Mouse (Mus musculus) kidney, adult 18-20 months (tissue): ENCODE measurements around the gene Zfyve21.

Source experiments
- DNase-seq: peaks from one replicate; pipeline ENCODE4 v3.0.0; 2021

The Zfyve21 gene

DNA sequence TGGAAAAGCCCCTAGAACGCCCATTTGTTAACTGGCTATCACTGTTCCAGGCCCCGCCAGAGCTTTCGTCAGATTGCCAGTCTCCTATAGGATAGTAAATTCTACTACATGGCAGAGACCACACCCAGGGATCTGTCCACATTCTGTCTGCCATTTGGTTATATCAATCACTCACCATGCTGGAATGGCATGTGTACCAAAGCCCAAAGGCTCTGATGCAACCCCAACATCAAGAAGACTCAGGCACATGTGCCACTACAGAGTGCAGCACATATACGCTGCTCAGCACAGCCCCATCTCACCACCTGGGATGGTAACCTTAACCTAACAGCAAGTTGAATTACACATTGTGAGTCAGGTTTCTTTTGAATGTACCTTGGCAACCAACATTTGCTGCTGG is 32.0 kb downstream of the Zfyve21 start:
- no peak for DNase-seq

DNA sequence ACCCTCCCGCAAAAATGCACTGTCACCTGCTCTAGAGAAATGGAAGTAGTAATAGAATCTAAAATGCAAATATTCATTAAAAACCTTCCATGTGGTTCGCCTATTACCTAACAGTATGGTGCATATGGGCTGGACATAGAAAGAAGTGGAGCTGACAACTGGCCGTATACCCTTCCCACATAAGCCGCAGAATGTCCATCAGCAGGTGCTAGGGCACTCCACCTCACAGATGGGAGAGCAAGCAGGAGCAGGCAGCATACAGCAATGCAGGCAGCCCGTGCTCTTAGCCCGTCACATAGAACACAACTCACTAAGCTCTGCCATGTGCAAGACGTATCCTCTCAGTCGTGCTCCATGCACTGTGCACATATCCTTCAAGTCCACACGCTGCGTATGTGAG is 32.8 kb downstream of the Zfyve21 start:
- DNase-seq, result no peak

DNA sequence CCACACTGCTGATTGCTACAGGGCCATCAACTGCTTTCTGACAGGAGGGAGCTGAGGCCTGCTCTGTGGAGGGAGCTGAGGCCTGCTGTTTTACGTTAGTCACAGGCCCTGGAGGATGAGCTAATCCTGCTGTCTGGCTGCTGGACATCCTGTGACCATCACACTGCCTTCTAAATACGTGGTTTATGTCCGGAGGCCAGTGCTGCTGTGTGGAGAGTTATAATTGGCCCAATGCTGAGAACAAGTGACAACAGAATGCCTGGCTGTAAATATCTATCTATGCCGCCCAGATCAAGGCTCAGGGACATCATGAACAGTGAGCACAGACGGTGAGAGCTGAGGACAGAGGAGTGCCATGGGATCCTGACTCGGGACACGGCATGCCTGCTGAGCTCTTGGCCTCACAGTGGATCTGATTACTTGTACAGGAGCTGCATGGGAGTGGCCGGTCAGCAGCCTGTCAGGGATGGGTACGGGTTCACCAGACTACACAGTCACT is 34.4 kb downstream of the Zfyve21 start:
- DNase-seq, result no peak

DNA sequence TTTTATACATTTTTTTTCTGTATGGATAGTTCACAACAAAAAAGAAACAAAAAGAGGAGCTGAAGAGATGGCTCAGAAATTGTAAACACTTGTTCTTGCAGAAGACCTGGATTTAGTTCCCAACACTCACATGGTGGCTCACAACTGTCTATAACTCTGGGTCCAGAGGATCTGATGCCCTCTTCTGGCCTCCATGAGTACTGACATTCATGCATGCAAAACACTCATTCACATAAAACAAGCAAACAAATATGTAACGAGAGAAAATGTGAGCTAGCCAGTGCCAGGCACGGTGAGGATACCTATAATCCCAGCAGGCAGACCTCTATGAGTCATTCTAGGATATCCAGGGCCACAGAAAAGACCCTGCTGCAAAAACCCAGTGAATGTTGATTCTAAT is 37.3 kb downstream of the Zfyve21 start:
- no peak for DNase-seq

DNA sequence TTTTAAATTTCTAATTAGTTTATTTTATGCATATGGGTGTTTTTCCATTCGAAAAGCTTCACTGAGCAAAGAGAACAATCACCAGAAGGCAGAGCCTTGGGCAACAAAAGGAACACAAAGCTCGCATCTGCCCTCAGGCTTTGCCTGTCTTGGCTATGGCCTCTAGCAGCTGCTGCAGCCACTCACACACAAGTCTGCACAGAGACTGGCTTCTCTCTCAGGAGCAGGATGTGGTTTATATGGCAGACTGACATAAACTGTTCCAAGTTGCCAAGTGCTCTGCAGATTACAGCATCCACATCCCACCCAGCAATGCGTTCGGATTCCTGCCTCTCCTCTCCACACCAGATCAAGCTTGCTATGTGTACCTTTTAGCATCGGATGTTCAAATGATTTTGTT is 37.8 kb downstream of the Zfyve21 start:
- DNase-seq, result no peak

DNA sequence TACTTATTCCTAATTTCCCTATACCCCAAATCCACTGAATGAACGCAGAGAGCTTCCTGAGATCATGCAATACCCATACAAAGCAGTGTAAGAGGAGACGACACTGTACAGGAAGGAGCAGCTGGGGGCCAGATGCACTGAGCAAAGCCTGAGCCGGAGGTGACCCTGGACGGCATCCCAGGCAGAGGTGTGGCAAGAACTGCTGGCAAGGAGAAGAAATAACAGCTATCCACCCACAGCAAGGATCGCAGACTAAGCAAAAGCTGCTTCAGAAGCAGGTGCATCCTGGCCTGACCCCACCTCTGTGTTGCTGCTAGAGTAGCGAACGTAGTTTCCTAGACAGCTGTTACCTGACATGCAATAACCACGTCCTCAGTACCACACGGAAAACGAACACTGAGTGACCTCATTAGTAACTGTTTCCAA is 39.1 kb downstream of the Zfyve21 start:
- peak; percentile 39 for DNase-seq

DNA sequence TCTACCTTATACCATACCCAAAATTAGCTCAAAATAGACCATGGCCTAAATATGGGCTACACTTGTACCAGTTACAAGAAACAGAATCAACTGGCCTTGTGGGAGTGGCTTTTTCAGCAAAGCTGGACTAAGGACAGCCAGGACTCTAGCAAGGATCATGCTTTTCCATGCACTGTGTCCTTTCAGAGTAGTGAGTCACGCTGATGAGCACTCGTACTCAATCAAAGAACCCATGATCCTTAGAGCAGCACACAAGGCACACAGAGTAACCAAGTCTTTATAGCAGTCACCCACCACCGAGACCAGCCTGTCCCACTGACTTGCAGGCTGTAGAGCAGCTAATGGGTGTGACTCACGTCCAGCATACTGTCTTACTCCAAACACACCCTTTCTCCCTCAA is 39.6 kb downstream of the Zfyve21 start:
- no peak for DNase-seq

DNA sequence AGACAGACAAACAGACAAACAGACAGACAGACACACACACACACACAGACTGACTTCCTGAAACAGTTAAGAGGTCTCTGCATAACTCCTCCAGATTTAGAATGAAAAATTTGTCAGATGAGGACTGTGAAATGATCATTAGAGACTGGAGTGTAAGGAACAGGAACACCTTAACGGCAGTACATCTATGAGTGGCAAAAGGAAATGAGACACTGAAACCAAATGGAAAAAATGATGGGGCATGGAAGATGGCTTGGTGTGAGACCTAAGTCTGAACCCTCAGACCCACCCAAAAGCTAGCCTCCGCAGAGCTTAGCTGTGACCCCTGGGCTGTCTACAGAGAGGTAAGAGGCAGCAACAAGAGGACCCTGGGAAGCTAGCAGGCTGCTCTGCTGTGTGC is 41.5 kb downstream of the Zfyve21 start:
- no peak for DNase-seq

DNA sequence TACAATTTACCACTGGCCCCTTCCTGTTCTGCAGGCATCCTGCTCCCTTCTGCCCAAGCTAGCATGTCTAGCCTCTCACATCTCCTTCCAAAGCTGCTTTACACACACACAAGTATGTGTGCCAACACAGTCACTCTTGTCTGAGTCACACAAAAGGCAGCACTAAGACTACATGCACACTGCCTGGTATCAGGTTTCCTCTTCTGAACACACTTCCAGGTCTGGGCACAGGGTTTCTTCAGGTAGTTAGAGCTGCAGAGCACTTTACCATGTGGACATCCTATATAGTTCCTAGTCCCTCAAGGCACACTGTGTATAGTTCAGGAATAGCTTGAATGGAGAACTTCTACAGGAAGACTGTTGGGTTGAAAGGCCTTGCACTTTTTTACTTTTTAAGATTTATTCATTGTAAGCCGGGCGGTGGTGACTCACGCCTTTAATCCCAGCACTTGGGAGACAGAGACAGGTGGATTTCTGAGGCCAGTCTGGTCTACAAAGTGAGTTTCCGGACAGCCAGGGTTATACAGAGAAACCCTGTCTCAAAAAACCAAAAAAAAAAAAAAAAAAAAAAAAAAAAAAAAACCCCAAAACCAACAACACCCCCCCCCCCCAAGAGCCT is 50.3 kb downstream of the Zfyve21 start:
- no peak for DNase-seq

DNA sequence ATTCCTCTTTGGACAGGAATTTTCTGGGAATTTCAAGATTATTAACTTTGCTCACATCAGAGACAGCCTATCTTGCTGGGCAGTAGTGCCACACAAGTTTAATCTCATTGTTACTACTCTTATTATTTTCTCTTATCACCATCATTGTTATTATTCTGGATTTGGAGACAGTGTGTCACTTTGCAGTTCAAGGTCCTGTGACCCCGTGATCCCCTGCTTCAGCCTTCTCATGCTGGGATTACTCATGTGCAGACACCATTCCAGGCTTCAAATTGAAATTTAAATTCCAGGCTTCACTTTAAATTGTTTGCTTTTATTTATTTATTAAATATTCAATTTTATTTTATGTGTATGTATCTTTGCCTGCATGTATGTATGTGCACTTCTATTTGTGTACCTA is 55.8 kb downstream of the Zfyve21 start:
- no peak for DNase-seq

DNA sequence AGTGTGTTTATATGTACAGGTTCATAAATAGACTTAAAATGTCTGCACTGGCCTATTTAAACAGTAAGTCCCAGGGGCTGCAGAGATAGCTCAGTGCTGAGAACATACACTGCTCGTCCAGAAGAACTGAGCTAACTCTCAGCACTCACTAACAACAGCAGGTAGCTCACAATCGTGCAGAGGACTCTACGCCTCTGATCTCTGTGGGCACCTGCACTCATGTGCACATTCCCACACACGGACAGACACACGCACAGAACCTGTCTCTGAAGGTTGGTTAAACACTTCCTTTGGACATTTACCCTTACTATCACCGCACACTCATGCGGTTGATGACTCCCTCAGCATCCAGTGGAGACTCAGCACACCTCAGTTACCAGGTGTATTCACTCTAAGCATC is 56.8 kb downstream of the Zfyve21 start:
- no peak for DNase-seq

DNA sequence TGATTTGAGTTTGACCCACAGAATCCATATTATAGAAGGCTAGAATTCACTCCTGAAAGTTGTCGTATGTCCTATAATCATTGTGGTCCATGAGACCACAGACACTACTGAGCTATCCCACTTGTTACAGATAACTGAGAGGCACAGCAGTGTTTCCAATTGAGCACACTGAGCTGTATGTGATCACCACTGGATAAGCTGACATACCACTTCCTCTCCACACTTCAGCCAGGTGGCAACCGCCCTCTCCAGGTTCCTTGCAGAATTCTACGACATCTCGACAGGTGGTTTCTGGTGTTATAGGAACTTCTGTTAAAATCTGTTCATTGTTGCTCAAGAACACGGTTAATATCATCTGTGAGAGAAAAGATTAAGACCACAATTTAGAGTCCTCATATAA is 58.1 kb downstream of the Zfyve21 start:
- no peak for DNase-seq

DNA sequence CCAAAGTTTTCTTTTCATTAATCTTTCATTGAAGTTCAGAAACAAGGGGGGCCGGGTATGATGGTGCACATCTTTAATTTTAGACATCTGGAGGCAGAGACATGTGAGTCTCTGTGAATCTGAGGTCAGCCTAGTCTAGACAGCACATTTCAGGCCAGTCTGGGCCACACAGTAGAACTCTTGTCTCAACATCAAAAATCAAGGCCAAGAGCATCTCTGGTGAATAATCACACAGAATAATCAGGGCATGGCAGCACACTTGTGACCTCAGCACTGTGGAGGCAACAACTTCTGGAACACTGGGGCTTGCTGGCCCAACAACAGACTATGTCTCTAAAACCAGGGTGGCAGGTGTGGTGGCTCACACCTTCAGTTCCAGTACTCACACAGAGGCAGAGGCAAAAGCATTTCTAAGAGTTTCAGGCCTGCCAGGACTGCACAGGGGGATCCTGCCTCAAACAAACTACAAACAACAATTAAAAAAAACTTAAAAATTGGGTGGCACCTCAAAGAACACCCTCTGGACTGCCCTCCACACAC is 60.7 kb downstream of the Zfyve21 start:
- no peak for DNase-seq

DNA sequence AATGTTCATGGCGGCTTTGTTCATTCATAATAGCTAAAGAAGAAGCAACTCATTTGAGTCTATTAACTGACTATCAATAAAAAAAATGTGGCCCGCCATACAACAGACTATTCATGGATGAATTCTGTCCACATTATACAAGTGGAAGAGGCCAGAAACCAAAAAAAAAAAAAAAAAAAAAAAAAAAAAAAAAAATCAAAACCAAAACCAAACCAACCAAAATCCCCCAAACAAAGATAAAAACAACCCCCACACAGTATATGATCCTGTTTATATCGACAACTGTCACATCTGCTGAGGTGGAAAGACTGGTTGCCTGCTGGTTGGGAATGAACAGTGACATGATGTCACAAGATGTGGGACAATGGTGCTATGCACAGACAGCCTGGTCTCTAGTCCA is 61.5 kb downstream of the Zfyve21 start:
- no peak for DNase-seq

DNA sequence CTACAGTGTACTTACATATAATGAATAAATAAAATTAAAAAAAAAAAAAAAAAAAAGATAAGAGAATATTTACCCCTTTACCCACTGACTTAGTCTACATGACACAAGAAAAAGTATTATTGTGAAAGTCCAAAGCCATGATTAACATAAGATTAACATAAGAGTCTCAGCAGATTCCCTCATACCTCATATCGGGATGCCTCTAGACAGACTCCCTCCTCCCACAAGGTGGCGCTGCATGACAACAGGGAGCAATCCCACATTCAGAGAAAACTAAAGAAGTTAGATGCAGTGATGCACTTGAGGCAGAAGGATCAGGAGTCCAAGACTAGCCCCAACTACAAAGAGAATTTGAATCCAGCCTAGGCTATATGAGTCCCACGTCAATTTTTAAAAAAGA is 64.2 kb downstream of the Zfyve21 start:
- DNase-seq, result peak; percentile 83
